Comparison of ENCODE assay signal across 9 mouse cellular contexts in genomic region chr8:84600311-84600907, GRCm38 (mm10).
DNase-seq lines count a peak whose midpoint lies in the region; ATAC-seq and TF ChIP-seq lines count a peak whose summit lies in the region.
"Had no signal": no experiment of that assay in that cellular context is flagged by ENCODE, and none has a peak within 500 bp of the region (broad histone marks: within the 10 kb centered on the region; RNA-seq: fewer than 3 reads in every experiment).

No protein-coding gene starts in this region.

- WGBS in heart, embryonic 16.5 days, result 19% methylated on average over 23 of the region's 26 CpGs
- WGBS in liver, embryonic 15.5 days (ENCODE audit: insufficient replicate concordance), result 17% methylated on average over 26 of the region's 26 CpGs
- 70% methylated on average over 26 of the region's 26 CpGs for WGBS in thymus, adult 2 months

- peaks cover 58% of the 10 kb centered on the region for H3K4me1 ChIP-seq in E14TG2a.4 (replicated peaks; ENCODE audit: low read depth, low read length)
- H3K4me1 ChIP-seq in heart, embryonic 16.5 days (ENCODE audit: control insufficient read depth, insufficient read depth, low read length), result peaks cover 21% of the 10 kb centered on the region
- peaks cover 7% of the 10 kb centered on the region; the same call in 1 of the 2 replicates for H3K4me1 ChIP-seq in liver, embryonic 15.5 days (replicated peaks)
- H3K4me1 ChIP-seq in thymus, adult 2 months (replicated peaks; ENCODE audit: control insufficient read depth, insufficient read depth, low read length), result peaks cover 9% of the 10 kb centered on the region

- peaks cover 3% of the 10 kb centered on the region; the same call in 1 of the 2 replicates for H3K9me3 ChIP-seq in E14TG2a.4 (ENCODE audit: low read length)
- 0 out of 2 replicates have a peak, but pooled peaks cover 3% of the 10 kb centered on the region for H3K9me3 ChIP-seq in heart, embryonic 16.5 days (replicated peaks; ENCODE audit: control insufficient read depth, low read length)
- no peaks in the 10 kb centered on the region for H3K9me3 ChIP-seq in liver, embryonic 15.5 days (replicated peaks)

- TF ChIP-seq POLR2A in thymus, adult 2 months (IDR thresholded peaks at IDR 0.05; ENCODE audit: control insufficient read depth, extremely low read depth, insufficient read depth, low read length, poor library complexity), result no peak

- 0 out of 2 replicates have a peak overlapping the region, but pooled peaks have one; percentile 27 for H3K27ac ChIP-seq in heart, embryonic 16.5 days (ENCODE audit: low read length)
- no peak overlapping the region for H3K27ac ChIP-seq in liver, embryonic 15.5 days (replicated peaks)
- no peak overlapping the region for H3K27ac ChIP-seq in thymus, adult 2 months (ENCODE audit: control insufficient read depth, insufficient read depth, low read length)

- ATAC-seq in heart, embryonic 16.5 days (replicated peaks; ENCODE audit: extremely low read depth, insufficient read depth, low FRiP score), result no peak
- ATAC-seq in liver, embryonic 15.5 days (ENCODE audit: insufficient read depth), result no peak

- TF ChIP-seq CTCF in E14TG2a.4 (conservative IDR thresholded peaks at IDR 0.05; ENCODE audit: low read length), result no peak
- no peak for TF ChIP-seq CTCF in thymus, adult 2 months (IDR thresholded peaks at IDR 0.05; ENCODE audit: borderline replicate concordance, control insufficient read depth, extremely low read depth, insufficient read depth, low read length, poor library complexity)

- peak; percentile 42 for DNase-seq in cerebellum, adult 11-12 months
- DNase-seq in cerebellum, adult 8-10 months, result no peak
- no peak for DNase-seq in natural killer cell, adult 2 months (ENCODE audit: low spot score in 2 of 2)
- DNase-seq in thymus, adult 2 months, result no peak
- DNase-seq in right cerebral cortex, adult 18-20 months, result no peak
- DNase-seq: kidney, postnatal 25 days had no signal

- H3K36me3 ChIP-seq in E14TG2a.4 (ENCODE audit: insufficient read depth, low read length), result peaks cover 13% of the 10 kb centered on the region
- no peaks in the 10 kb centered on the region for H3K36me3 ChIP-seq in heart, embryonic 16.5 days (ENCODE audit: control insufficient read depth, insufficient read depth)
- no peaks in the 10 kb centered on the region for H3K36me3 ChIP-seq in liver, embryonic 15.5 days (replicated peaks)
- no peaks in the 10 kb centered on the region for H3K36me3 ChIP-seq in thymus, adult 2 months (ENCODE audit: control insufficient read depth, insufficient read depth, low read length)

- H3K4me2 ChIP-seq in heart, embryonic 16.5 days (ENCODE audit: low read depth, low read length), result peak overlapping the region; percentile 70
- 0 out of 2 replicates have a peak overlapping the region, but pooled peaks have one; percentile 3 for H3K4me2 ChIP-seq in liver, embryonic 15.5 days

- peaks cover 61% of the 10 kb centered on the region for H3K27me3 ChIP-seq in E14TG2a.4 (ENCODE audit: insufficient read depth, low read length)
- H3K27me3 ChIP-seq in heart, embryonic 16.5 days (ENCODE audit: control insufficient read depth, insufficient read depth, low read length), result peaks cover 6% of the 10 kb centered on the region
- peaks cover 80% of the 10 kb centered on the region for H3K27me3 ChIP-seq in liver, embryonic 15.5 days
- no peaks in the 10 kb centered on the region; the same call in 1 of the 2 replicates for H3K27me3 ChIP-seq in thymus, adult 2 months (ENCODE audit: control insufficient read depth, insufficient read depth, low read length)

- H3K4me3 ChIP-seq in E14TG2a.4 (replicated peaks; ENCODE audit: low read length), result peak overlapping the region; percentile 76
- H3K4me3 ChIP-seq in heart, embryonic 16.5 days (ENCODE audit: low read length), result peak overlapping the region; percentile 51
- no peak overlapping the region for H3K4me3 ChIP-seq in liver, embryonic 15.5 days (replicated peaks)
- no peak overlapping the region for H3K4me3 ChIP-seq in thymus, adult 2 months (ENCODE audit: control insufficient read depth, insufficient read depth, low read length)

- peak overlapping the region; percentile 74 for H3K9ac ChIP-seq in heart, embryonic 16.5 days (ENCODE audit: low read length)
- no peak overlapping the region for H3K9ac ChIP-seq in liver, embryonic 15.5 days

Comparison
In these comparisons a context has a peak if more than half of its experiments do, and no peak if none do; other contexts are left out.
1. H3K4me3 ChIP-seq: peak in E14TG2a.4 (single experiment) and heart, embryonic 16.5 days (single experiment); none in liver, embryonic 15.5 days (single experiment) and thymus, adult 2 months (single experiment).